Mouse (Mus musculus): ENCODE measurements around the gene Slc38a7. TPM values are rescaled to one million over a fixed set of nuclear protein-coding genes. Genes with fewer than 3 reads are reported as not detected.
A peak's percentile ranks its signal among the peaks of the same experiment; 100 is the strongest.

The Slc38a7 gene
- total and polyA plus RNA-seq, 2 experiments from 2014 or later = 28.5 to 50.4 TPM

DNA sequence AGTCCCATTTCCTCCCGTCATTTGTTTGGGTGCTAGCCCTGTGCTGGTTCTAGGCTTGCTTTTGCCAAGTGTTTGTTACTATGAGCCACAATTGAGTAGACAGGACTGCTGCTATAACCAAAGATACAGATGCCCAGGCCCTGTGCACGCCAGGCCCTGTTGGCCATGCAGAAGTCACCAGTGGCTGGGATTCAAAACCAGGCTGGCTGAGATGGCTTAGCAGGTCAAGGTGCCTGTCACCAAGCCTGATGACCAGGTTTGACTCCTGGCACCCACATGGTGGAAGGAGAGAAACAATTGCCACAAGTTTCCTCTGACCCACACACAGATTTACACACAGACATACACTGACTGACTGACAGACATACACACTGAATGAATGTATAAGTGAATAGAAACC is 3.0 kb downstream of the Slc38a7 start:
- H3K27ac ChIP-seq (ENCODE audit: low read depth, low read length) = no peak overlapping the region
- peaks cover 5% of the 10 kb centered on the region; the same call in 1 of the 2 replicates for H3K4me1 ChIP-seq (ENCODE audit: insufficient read depth)
- H3K4me2 ChIP-seq (ENCODE audit: low read depth) = no peak overlapping the region
- no peak overlapping the region for H3K4me3 ChIP-seq (ENCODE audit: low read depth, low read length)
- TF ChIP-seq CTCF (IDR thresholded peaks at IDR 0.05; ENCODE audit: low read depth) = no peak
- no peak for DNase-seq
- H3K27me3 ChIP-seq (ENCODE audit: insufficient read depth, low read length) = no peaks in the 10 kb centered on the region
- H3K9me3 ChIP-seq (ENCODE audit: low read length) = no peaks in the 10 kb centered on the region
- WGBS = 90% methylated on average over 2 of the region's 2 CpGs
- no peak overlapping the region for H3K9ac ChIP-seq
- H3K36me3 ChIP-seq (ENCODE audit: insufficient read depth) = peaks cover 19% of the 10 kb centered on the region
- ATAC-seq = no peak

DNA sequence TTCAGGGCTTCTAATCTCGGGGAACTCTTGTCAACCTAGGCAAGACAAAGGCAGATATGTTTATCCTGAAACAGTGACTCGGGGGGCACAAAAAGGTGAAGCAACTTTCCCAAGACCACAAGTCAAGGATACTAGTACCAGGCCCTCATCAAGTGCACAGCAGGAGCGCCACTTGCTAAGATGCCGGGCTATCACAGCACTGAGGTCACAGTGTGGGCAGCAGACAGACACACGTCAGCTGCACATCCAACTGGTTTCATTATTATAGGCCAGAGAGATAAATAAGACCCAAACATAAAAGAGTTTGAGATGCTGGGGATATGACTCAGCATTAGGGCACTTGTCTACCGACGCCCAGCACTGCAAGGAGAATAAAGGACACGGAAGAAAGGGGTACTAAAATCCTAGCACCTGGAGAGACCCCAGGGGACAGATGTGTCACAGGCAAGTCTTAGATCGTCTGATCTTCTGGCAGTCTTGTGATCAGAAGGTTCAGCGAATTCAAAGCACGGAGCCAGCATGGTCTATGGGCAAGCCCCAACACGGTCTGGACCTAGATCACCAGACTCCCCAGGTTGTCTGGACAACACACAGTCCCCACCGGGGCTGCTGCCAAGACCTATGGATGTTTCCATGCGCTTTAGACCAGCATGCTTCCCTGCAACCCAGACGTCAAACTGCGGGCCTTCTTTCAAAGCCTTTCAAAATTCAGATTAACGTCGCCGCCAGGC is 4.4 kb downstream of the Slc38a7 start:
- no peaks in the 10 kb centered on the region for H3K27me3 ChIP-seq (ENCODE audit: insufficient read depth, low read length)
- no peaks in the 10 kb centered on the region for H3K9me3 ChIP-seq (ENCODE audit: low read length)
- ATAC-seq = no peak
- no peak for TF ChIP-seq CTCF (IDR thresholded peaks at IDR 0.05; ENCODE audit: low read depth)
- WGBS = 91% methylated on average over 19 of the region's 19 CpGs
- no peak for DNase-seq
- no peak overlapping the region for H3K27ac ChIP-seq (ENCODE audit: low read depth, low read length)
- peaks cover 32% of the 10 kb centered on the region for H3K36me3 ChIP-seq (ENCODE audit: insufficient read depth)
- no peak overlapping the region for H3K4me3 ChIP-seq (ENCODE audit: low read depth, low read length)
- no peak overlapping the region for H3K9ac ChIP-seq
- H3K4me2 ChIP-seq (ENCODE audit: low read depth) = no peak overlapping the region
- H3K4me1 ChIP-seq (ENCODE audit: insufficient read depth) = peaks cover 5% of the 10 kb centered on the region; the same call in 1 of the 2 replicates

DNA sequence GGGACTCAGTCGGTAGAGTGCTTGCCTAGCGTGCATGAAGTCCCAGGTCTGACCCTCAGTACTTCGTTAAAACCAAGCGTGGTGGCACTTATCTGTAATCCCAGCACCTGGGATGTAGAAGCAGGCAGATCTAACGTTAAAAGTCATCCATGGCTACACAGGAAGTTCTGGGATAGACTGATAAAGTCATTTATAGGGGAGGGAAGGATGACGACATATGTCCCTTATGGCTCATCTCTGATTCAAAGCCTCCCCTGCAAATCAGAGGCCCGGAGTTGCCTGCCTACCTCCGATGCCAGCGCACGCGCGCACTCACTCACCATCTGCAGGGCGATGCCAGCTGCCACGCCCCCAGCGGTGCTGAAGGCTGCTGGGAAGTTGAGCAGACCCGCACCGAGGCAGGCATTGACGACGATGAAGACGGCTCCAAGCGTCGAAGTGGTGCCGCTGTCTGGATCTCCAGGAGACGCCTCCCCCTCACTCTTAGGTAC is 5.2 kb downstream of the Slc38a7 start:
- WGBS = 88% methylated on average over 24 of the region's 24 CpGs
- DNase-seq (no peak), ATAC-seq (peak; percentile 41)
- H3K4me2 ChIP-seq (ENCODE audit: low read depth) = no peak overlapping the region
- no peak overlapping the region for H3K27ac ChIP-seq (ENCODE audit: low read depth, low read length)
- H3K4me3 ChIP-seq (ENCODE audit: low read depth, low read length) = no peak overlapping the region
- TF ChIP-seq CTCF (IDR thresholded peaks at IDR 0.05; ENCODE audit: low read depth) = no peak
- H3K36me3 ChIP-seq (ENCODE audit: insufficient read depth) = peaks cover 39% of the 10 kb centered on the region
- H3K4me1 ChIP-seq (ENCODE audit: insufficient read depth) = peaks cover 5% of the 10 kb centered on the region; the same call in 1 of the 2 replicates
- no peak overlapping the region for H3K9ac ChIP-seq
- H3K9me3 ChIP-seq (ENCODE audit: low read length) = no peaks in the 10 kb centered on the region
- H3K27me3 ChIP-seq (ENCODE audit: insufficient read depth, low read length) = no peaks in the 10 kb centered on the region

DNA sequence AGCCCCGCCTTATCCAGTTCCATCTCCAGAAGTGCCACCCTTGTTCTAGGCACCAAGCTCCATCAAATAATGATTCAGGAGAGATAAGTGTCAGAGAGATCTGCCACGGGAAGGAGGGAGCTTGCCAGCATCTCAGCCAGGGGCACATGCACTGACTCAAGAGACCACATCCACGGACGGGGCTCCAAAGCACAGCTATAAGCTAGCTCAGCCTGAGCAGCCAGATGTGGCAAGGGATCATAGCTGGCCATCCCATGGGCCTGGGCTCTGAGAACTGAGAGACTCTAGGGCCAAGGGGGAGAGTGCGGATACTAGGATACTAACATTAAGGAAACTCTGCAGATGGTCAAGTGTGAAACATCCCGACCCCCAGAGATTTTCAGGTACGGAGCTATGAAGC is 8.3 kb downstream of the Slc38a7 start:
- ATAC-seq (no peak), DNase-seq (no peak)
- no peaks in the 10 kb centered on the region for H3K9me3 ChIP-seq (ENCODE audit: low read length)
- peaks cover 47% of the 10 kb centered on the region for H3K36me3 ChIP-seq (ENCODE audit: insufficient read depth)
- no peak overlapping the region for H3K4me2 ChIP-seq (ENCODE audit: low read depth)
- H3K4me3 ChIP-seq (ENCODE audit: low read depth, low read length) = no peak overlapping the region
- no peaks in the 10 kb centered on the region for H3K4me1 ChIP-seq (ENCODE audit: insufficient read depth)
- WGBS = 95% methylated on average over 7 of the region's 7 CpGs
- no peak for TF ChIP-seq CTCF (IDR thresholded peaks at IDR 0.05; ENCODE audit: low read depth)
- H3K9ac ChIP-seq = no peak overlapping the region
- no peak overlapping the region for H3K27ac ChIP-seq (ENCODE audit: low read depth, low read length)
- H3K27me3 ChIP-seq (ENCODE audit: insufficient read depth, low read length) = no peaks in the 10 kb centered on the region

DNA sequence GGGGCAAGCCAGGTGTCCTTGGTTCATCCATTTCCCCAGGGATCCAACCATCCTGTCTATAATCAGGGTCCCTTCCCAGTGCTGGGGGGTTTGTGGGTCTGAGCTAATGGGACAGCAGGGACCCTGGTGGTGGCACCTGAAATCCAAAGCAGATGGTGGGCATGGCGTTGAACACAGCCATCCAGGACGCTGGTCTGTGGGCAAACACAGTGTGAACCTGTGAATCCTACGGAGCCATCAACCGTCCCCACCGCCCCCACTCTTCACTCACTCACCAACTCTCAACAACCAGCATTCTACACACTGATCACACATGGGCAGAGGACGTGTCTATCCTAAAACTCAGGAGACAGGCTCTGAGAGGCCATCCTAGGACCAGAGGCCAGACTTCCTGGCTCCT is 9.4 kb downstream of the Slc38a7 start:
- WGBS = 92% methylated on average over 6 of the region's 6 CpGs
- no peak for TF ChIP-seq CTCF (IDR thresholded peaks at IDR 0.05; ENCODE audit: low read depth)
- peaks cover 54% of the 10 kb centered on the region for H3K36me3 ChIP-seq (ENCODE audit: insufficient read depth)

DNA sequence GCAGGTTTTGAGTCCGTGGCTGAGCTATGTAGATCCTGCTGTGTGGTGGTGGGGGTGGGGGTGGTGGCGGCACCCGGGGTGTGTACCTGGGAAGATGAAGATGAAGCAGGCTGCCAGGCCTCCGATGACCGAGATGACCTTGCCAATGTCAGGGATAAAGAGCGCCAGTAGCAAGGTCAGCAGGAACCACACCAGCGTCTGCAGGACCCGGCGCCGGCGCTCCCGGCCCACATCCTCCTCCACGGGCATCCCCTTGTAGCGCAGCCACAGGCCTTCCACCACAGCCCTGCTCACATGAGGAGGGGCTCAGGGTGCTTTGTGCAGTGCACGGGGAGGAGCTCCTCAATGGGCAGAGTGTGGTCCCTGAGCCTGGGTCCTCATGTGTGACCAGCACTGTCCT is 11.9 kb downstream of the Slc38a7 start:
- no peaks in the 10 kb centered on the region for H3K9me3 ChIP-seq (ENCODE audit: low read length)
- H3K4me1 ChIP-seq (ENCODE audit: insufficient read depth) = no peaks in the 10 kb centered on the region
- no peak for DNase-seq
- H3K27ac ChIP-seq (ENCODE audit: low read depth, low read length) = no peak overlapping the region
- H3K4me3 ChIP-seq (ENCODE audit: low read depth, low read length) = no peak overlapping the region
- no peak overlapping the region for H3K9ac ChIP-seq
- ATAC-seq = 0 out of 2 replicates have a peak, but pooled peaks have one; percentile 5
- WGBS = 91% methylated on average over 15 of the region's 15 CpGs
- no peak for TF ChIP-seq CTCF (IDR thresholded peaks at IDR 0.05; ENCODE audit: low read depth)
- H3K27me3 ChIP-seq (ENCODE audit: insufficient read depth, low read length) = no peaks in the 10 kb centered on the region
- H3K4me2 ChIP-seq (ENCODE audit: low read depth) = no peak overlapping the region
- peaks cover 51% of the 10 kb centered on the region for H3K36me3 ChIP-seq (ENCODE audit: insufficient read depth)

More for the DNA sequence above, 9.4 kb downstream of the Slc38a7 start:
- Histone ChIP-seq H3K27ac (ENCODE audit: low read depth, low read length) (no peak overlapping the region), H3K9ac (no peak overlapping the region), H3K27me3 (ENCODE audit: insufficient read depth, low read length) (no peaks in the 10 kb centered on the region), H3K9me3 (ENCODE audit: low read length) (no peaks in the 10 kb centered on the region), H3K4me3 (ENCODE audit: low read depth, low read length) (no peak overlapping the region), H3K4me1 (ENCODE audit: insufficient read depth) (no peaks in the 10 kb centered on the region), H3K4me2 (ENCODE audit: low read depth) (no peak overlapping the region)
- no peak for ATAC-seq
- no peak for DNase-seq

DNA sequence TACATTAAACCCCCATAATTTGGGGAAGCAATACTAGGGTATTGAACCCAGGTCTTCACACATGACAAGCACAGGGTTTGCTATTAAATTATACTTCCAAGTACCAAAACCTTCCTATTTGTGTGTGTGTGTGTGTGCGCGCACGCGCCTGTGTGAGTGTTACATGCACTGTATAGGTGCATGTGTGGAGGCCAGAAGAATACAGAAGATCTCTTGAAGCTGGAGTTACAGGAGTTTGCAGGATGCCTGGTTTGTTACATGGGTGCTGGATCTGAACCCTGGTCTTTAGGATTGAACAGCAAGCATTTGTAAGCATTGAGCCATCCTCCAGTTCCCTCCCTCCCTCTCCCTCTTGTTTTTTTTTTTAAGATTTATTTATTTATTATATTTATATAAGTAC is 14.1 kb downstream of the Slc38a7 start:
- Histone ChIP-seq H3K27me3 (ENCODE audit: insufficient read depth, low read length) (no peaks in the 10 kb centered on the region), H3K4me1 (ENCODE audit: insufficient read depth) (no peaks in the 10 kb centered on the region), H3K4me2 (ENCODE audit: low read depth) (no peak overlapping the region), H3K4me3 (ENCODE audit: low read depth, low read length) (no peak overlapping the region), H3K36me3 (ENCODE audit: insufficient read depth) (peaks cover 31% of the 10 kb centered on the region), H3K27ac (ENCODE audit: low read depth, low read length) (no peak overlapping the region), H3K9me3 (ENCODE audit: low read length) (no peaks in the 10 kb centered on the region), H3K9ac (no peak overlapping the region)
- no peak for DNase-seq
- TF ChIP-seq CTCF (IDR thresholded peaks at IDR 0.05; ENCODE audit: low read depth) = no peak
- ATAC-seq = no peak
- WGBS = over 99% methylated on average over 4 of the region's 4 CpGs

Data from forebrain, postnatal 0 days (tissue).